Mouse (Mus musculus) hindbrain, embryonic 13.5 days (tissue): ENCODE measurements around the gene Wars2. TPM values are rescaled to one million over a fixed set of nuclear protein-coding genes. Genes with fewer than 3 reads are reported as not detected.

Experiments
- ATAC-seq: fragments of 200-750 bp; cut with Nextera tagmentation; 2 replicates; pipeline ENCODE4 v1.8.0; 2017; ENCODE audit warnings: moderate TSS enrichment; ENCODE audit not compliant: low FRiP score
- H3K27ac ChIP-seq: fragments of 300-500 bp; sonication (generic); 2 replicates; pipeline ENCODE4 v1.5.1; 2015; ENCODE audit warnings: inconsistent platforms, mild to moderate bottlenecking, moderate library complexity
- H3K27me3 ChIP-seq: fragments of 300-500 bp; sonication (generic); 2 replicates; pipeline ENCODE4 v1.6.1; 2015; ENCODE audit warnings: mild to moderate bottlenecking, inconsistent platforms
- H3K36me3 ChIP-seq: fragments of 300-500 bp; sonication (generic); 2 replicates; pipeline ENCODE4 v1.6.1; 2015; ENCODE audit warnings: mild to moderate bottlenecking, inconsistent platforms
- H3K4me1 ChIP-seq: fragments of 300-500 bp; sonication (generic); replicated peaks from 2 replicates; pipeline ENCODE4 v1.6.1; 2015; ENCODE audit warnings: inconsistent platforms
- H3K4me2 ChIP-seq: fragments of 300-500 bp; sonication (generic); 2 replicates; pipeline ENCODE4 v1.6.1; 2015; ENCODE audit warnings: inconsistent platforms, mild to moderate bottlenecking, moderate library complexity
- H3K4me3 ChIP-seq: fragments of 300-500 bp; sonication (generic); 2 replicates; pipeline ENCODE4 v1.5.1; 2015; ENCODE audit warnings: mild to moderate bottlenecking, inconsistent platforms
- H3K9ac ChIP-seq: fragments of 300-500 bp; sonication (generic); 2 replicates; pipeline ENCODE4 v1.6.1; 2015; ENCODE audit warnings: mild to moderate bottlenecking, inconsistent platforms
- H3K9me3 ChIP-seq: fragments of 300-500 bp; sonication (generic); 2 replicates; pipeline ENCODE4 v1.6.1; 2016; ENCODE audit warnings: inconsistent platforms
- WGBS: fragments of 180-500 bp; shearing (Covaris S2); methylation state at CpG from one replicate; pipeline ENCODE4 v1.1.7; 2015; 5-methylcytosine and 5-hydroxymethylcytosine counted together
- polyA plus RNA-seq: library from polyadenylated mRNA; unstranded; fragments of >200 nt; fragmentation: Nextera tagmentation; extraction: Ambion mirVana; gene quantifications from 2 replicates; pipeline ENCODE4 v1.2.1, GENCODE M21; 2015

Wars2 gene
- polyA plus RNA-seq, 1 experiment from 2014 or later = 5.1 TPM

- H3K4me3 ChIP-seq = peak overlapping the region; percentile 32; the same call in 1 of the 2 replicates
- peaks cover 7% of the 10 kb centered on the region for H3K4me1 ChIP-seq
- H3K27ac ChIP-seq = no peak overlapping the region
- H3K9ac ChIP-seq = no peak overlapping the region
- peak overlapping the region; percentile 54; the same call in 1 of the 2 replicates for H3K4me2 ChIP-seq
- peak; percentile 41; the same call in 1 of the 2 replicates for ATAC-seq
- H3K9me3 ChIP-seq = no peaks in the 10 kb centered on the region
- 1% methylated on average over 12 of the region's 12 CpGs for WGBS
- H3K27me3 ChIP-seq = peaks cover 100% of the 10 kb centered on the region
- H3K36me3 ChIP-seq = no peaks in the 10 kb centered on the region
Measured at GRCm38 (mm10) chr3:99253092-99253488, 112.2 kb downstream of the Wars2 start.

GRCm38 (mm10) chr3:99253497-99254451, 112.9 kb downstream of the Wars2 start:
- peak overlapping the region; percentile 32 for H3K4me3 ChIP-seq
- H3K36me3 ChIP-seq = no peaks in the 10 kb centered on the region
- peak overlapping the region; percentile 54 for H3K4me2 ChIP-seq
- H3K27me3 ChIP-seq = peaks cover 100% of the 10 kb centered on the region
- H3K9ac ChIP-seq = peak overlapping the region; percentile 60; the same call in 1 of the 2 replicates
- under 1% methylated on average over 73 of the region's 73 CpGs for WGBS
- ATAC-seq = peak; percentile 65
- no peak overlapping the region; the same call in 1 of the 2 replicates for H3K27ac ChIP-seq
- no peaks in the 10 kb centered on the region for H3K9me3 ChIP-seq
- peaks cover 7% of the 10 kb centered on the region for H3K4me1 ChIP-seq

GRCm38 (mm10) chr3:99254559-99255151, 113.8 kb downstream of the Wars2 start:
- H3K9ac ChIP-seq = no peak overlapping the region
- H3K4me2 ChIP-seq = no peak overlapping the region
- H3K27ac ChIP-seq = no peak overlapping the region
- H3K4me1 ChIP-seq = peaks cover 7% of the 10 kb centered on the region
- no peak for ATAC-seq
- no peaks in the 10 kb centered on the region for H3K36me3 ChIP-seq
- WGBS = under 1% methylated on average over 15 of the region's 15 CpGs
- H3K9me3 ChIP-seq = no peaks in the 10 kb centered on the region
- H3K4me3 ChIP-seq = peak overlapping the region; percentile 32
- H3K27me3 ChIP-seq = peaks cover 100% of the 10 kb centered on the region

- H3K27ac ChIP-seq = no peak overlapping the region
- no peaks in the 10 kb centered on the region for H3K36me3 ChIP-seq
- H3K4me2 ChIP-seq = no peak overlapping the region
- no peak overlapping the region for H3K4me3 ChIP-seq
- ATAC-seq = no peak
- 3% methylated on average over 11 of the region's 11 CpGs for WGBS
- H3K27me3 ChIP-seq = peaks cover 97% of the 10 kb centered on the region
- peaks cover 7% of the 10 kb centered on the region for H3K4me1 ChIP-seq
- H3K9me3 ChIP-seq = no peaks in the 10 kb centered on the region
- no peak overlapping the region for H3K9ac ChIP-seq
Measured at GRCm38 (mm10) chr3:99255411-99256365, 114.8 kb downstream of the Wars2 start.

GRCm38 (mm10) chr3:99256366-99256750, 115.5 kb downstream of the Wars2 start:
- WGBS = 3% methylated on average over 11 of the region's 11 CpGs

GRCm38 (mm10) chr3:99256766-99257165, 115.9 kb downstream of the Wars2 start:
- Histone ChIP-seq H3K4me2 (no peak overlapping the region), H3K9me3 (no peaks in the 10 kb centered on the region), H3K4me3 (no peak overlapping the region), H3K27ac (no peak overlapping the region), H3K36me3 (no peaks in the 10 kb centered on the region), H3K9ac (no peak overlapping the region), H3K27me3 (peaks cover 97% of the 10 kb centered on the region), H3K4me1 (peaks cover 7% of the 10 kb centered on the region)
- no peak for ATAC-seq
- under 1% methylated on average over 20 of the region's 20 CpGs for WGBS

More at GRCm38 (mm10) chr3:99256366-99256750, 115.5 kb downstream of the Wars2 start:
- no peak for ATAC-seq
- H3K9me3 ChIP-seq = no peaks in the 10 kb centered on the region
- no peak overlapping the region for H3K9ac ChIP-seq
- H3K36me3 ChIP-seq = no peaks in the 10 kb centered on the region
- H3K4me3 ChIP-seq = no peak overlapping the region; the same call in 1 of the 2 replicates
- no peak overlapping the region for H3K4me2 ChIP-seq
- H3K4me1 ChIP-seq = peaks cover 7% of the 10 kb centered on the region
- no peak overlapping the region for H3K27ac ChIP-seq
- H3K27me3 ChIP-seq = peaks cover 97% of the 10 kb centered on the region

- ATAC-seq = no peak
- no peak overlapping the region for H3K4me3 ChIP-seq
- no peaks in the 10 kb centered on the region for H3K9me3 ChIP-seq
- H3K9ac ChIP-seq = no peak overlapping the region
- peaks cover 97% of the 10 kb centered on the region for H3K27me3 ChIP-seq
- 4% methylated on average over 29 of the region's 29 CpGs for WGBS
- no peak overlapping the region for H3K27ac ChIP-seq
- peaks cover 7% of the 10 kb centered on the region for H3K4me1 ChIP-seq
- H3K36me3 ChIP-seq = no peaks in the 10 kb centered on the region
- no peak overlapping the region for H3K4me2 ChIP-seq
Measured at GRCm38 (mm10) chr3:99257586-99258577, 117.0 kb downstream of the Wars2 start.

GRCm38 (mm10) chr3:99259741-99260270, 118.9 kb downstream of the Wars2 start:
- Histone ChIP-seq H3K27ac (no peak overlapping the region), H3K9me3 (no peaks in the 10 kb centered on the region)

GRCm38 (mm10) chr3:99260395-99260794, 119.5 kb downstream of the Wars2 start:
- no peak for ATAC-seq
- no peaks in the 10 kb centered on the region for H3K9me3 ChIP-seq
- H3K27me3 ChIP-seq = peaks cover 96% of the 10 kb centered on the region
- no peak overlapping the region for H3K4me2 ChIP-seq
- no peak overlapping the region for H3K9ac ChIP-seq
- WGBS = 37% methylated on average over 2 of the region's 2 CpGs
- no peaks in the 10 kb centered on the region for H3K36me3 ChIP-seq
- H3K4me1 ChIP-seq = no peaks in the 10 kb centered on the region
- H3K27ac ChIP-seq = no peak overlapping the region
- no peak overlapping the region for H3K4me3 ChIP-seq

More at GRCm38 (mm10) chr3:99259741-99260270, 118.9 kb downstream of the Wars2 start:
- Histone ChIP-seq H3K4me1 (no peaks in the 10 kb centered on the region), H3K36me3 (no peaks in the 10 kb centered on the region), H3K4me2 (no peak overlapping the region), H3K4me3 (no peak overlapping the region), H3K27me3 (peaks cover 96% of the 10 kb centered on the region), H3K9ac (no peak overlapping the region)
- WGBS = 10% methylated on average over 6 of the region's 6 CpGs
- ATAC-seq = no peak

- no peaks in the 10 kb centered on the region for H3K36me3 ChIP-seq
- no peak overlapping the region for H3K4me3 ChIP-seq
- H3K9ac ChIP-seq = no peak overlapping the region
- ATAC-seq = no peak
- no peak overlapping the region for H3K4me2 ChIP-seq
- peaks cover 96% of the 10 kb centered on the region for H3K27me3 ChIP-seq
- WGBS = under 1% methylated on average over 18 of the region's 18 CpGs
- no peak overlapping the region for H3K27ac ChIP-seq
- H3K4me1 ChIP-seq = no peaks in the 10 kb centered on the region
- H3K9me3 ChIP-seq = no peaks in the 10 kb centered on the region
Measured at GRCm38 (mm10) chr3:99261371-99261791, 120.5 kb downstream of the Wars2 start.
